Mouse (Mus musculus): Measurements from ENCODE around the gene Ap3s2. TPM values are rescaled to one million over a fixed set of nuclear protein-coding genes. Genes with fewer than 3 reads are reported as not detected.

The Ap3s2 gene
- polyA plus RNA-seq, 1 experiment, result 18.6 TPM

DNA sequence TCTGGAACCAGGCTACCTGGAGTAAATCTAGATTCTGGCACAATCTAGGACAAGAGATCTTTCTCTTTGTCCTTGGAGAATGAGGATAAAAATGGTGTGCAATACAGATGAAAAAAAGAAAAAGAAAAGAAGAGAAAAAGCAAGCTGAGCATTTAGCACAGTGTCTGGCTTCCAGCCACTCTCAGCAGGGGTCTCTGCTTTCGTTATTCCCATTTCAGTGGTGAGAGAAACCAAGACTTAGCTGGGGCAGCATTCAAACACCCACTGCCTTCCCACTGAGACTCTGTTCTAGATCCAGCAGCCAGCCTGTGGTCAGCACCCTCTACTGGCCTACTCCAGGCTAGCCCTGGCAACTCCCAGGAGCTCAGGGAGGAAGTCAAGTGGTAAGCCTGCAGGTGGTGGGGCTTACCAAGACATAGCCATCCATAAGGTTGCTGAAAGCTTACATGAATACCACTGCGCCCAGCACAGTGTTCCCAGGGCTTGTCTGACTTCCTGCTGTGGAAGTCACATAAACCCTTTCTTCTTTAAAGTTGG lies 8.1 kb upstream of the Ap3s2 start:
- H3K27ac ChIP-seq (ENCODE audit: insufficient read depth, low read depth, low read length), result no peak overlapping the region
- H3K4me3 ChIP-seq (ENCODE audit: insufficient read depth, low read length), result no peak overlapping the region
- TF ChIP-seq CTCF (IDR thresholded peaks at IDR 0.05; ENCODE audit: low read depth, low read length), result no peak
- no peak for TF ChIP-seq POLR2A (IDR thresholded peaks at IDR 0.05; ENCODE audit: borderline replicate concordance, low read depth, low read length)
- H3K4me1 ChIP-seq (ENCODE audit: control insufficient read depth, insufficient read depth, low read length), result peaks cover 11% of the 10 kb centered on the region

- Histone ChIP-seq H3K4me1 (ENCODE audit: control insufficient read depth, insufficient read depth, low read length) (peaks cover 14% of the 10 kb centered on the region), H3K27ac (ENCODE audit: insufficient read depth, low read depth, low read length) (no peak overlapping the region), H3K4me3 (ENCODE audit: insufficient read depth, low read length) (no peak overlapping the region)
- TF ChIP-seq CTCF (IDR thresholded peaks at IDR 0.05; ENCODE audit: low read depth, low read length) (no peak), POLR2A (IDR thresholded peaks at IDR 0.05; ENCODE audit: borderline replicate concordance, low read depth, low read length) (no peak)
Observed at GRCm38 (mm10) chr7:79914556-79914955, 5.9 kb downstream of the Ap3s2 start.

DNA sequence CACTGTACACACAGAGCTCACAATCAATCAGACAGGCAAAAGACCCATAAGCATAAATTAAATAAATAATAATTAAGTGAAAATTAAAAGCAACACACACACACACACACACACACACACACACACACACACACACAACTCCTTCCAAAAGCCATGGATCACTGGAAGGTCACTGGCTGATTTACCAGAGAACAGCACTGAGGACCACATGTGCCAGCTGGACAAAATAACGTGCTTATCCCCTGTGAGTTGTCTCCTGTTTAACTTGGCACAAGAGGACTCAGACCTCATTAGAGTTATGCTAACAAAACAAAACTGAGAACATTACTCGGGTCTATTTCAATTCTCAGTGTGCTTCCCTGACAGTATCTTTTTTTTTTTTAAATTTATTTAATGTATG lies 13.1 kb downstream of the Ap3s2 start:
- Histone ChIP-seq H3K27ac (ENCODE audit: insufficient read depth, low read depth, low read length) (no peak overlapping the region), H3K4me3 (ENCODE audit: insufficient read depth, low read length) (no peak overlapping the region), H3K4me1 (ENCODE audit: control insufficient read depth, insufficient read depth, low read length) (0 out of 2 replicates have a peak, but pooled peaks cover 3% of the 10 kb centered on the region)
- no peak for TF ChIP-seq CTCF (IDR thresholded peaks at IDR 0.05; ENCODE audit: low read depth, low read length)
- TF ChIP-seq POLR2A (IDR thresholded peaks at IDR 0.05; ENCODE audit: borderline replicate concordance, low read depth, low read length), result no peak

DNA sequence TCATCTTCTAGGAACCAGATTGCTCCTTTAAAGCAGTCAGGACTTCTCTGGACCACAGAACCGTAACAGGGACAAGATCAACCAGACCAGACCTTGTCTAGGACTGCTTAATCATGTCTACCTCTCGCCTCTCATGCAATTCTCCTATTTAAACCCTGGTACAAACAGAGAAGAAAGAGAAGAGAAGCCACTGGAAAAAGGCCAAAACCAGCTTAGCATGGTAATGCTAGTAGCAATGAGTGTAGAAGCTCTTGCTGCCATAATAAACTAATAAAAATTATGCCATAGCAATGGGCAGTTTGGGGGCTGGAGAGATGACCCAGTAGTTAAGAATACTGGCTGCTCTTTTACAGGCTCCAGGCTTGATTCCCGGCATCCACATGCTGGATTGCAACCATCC lies 13.5 kb downstream of the Ap3s2 start:
- no peak overlapping the region for H3K4me3 ChIP-seq (ENCODE audit: insufficient read depth, low read length)
- TF ChIP-seq CTCF (IDR thresholded peaks at IDR 0.05; ENCODE audit: low read depth, low read length), result no peak
- TF ChIP-seq POLR2A (IDR thresholded peaks at IDR 0.05; ENCODE audit: borderline replicate concordance, low read depth, low read length), result no peak
- 0 out of 2 replicates have a peak, but pooled peaks cover 4% of the 10 kb centered on the region for H3K4me1 ChIP-seq (ENCODE audit: control insufficient read depth, insufficient read depth, low read length)
- no peak overlapping the region for H3K27ac ChIP-seq (ENCODE audit: insufficient read depth, low read depth, low read length)

DNA sequence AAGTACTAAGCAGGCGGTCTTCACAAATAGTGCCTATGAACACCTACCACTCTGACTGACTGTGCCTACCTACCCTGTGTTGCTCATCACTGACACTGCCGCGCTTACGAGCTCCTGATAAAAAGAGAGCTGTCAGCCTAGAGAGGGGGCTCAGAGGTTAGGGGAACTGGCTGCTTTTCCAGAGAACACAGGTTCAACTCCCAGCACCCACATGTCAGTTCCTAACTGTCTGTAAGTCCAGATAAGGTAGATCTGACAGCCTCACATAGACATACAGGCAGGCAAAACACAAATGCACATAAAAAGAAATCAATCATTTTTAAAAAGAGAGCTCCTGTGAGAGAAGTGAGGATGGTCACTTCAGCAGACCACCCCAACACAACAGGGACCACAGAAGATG lies 15.3 kb downstream of the Ap3s2 start:
- TF ChIP-seq CTCF (IDR thresholded peaks at IDR 0.05; ENCODE audit: low read depth, low read length) (no peak), POLR2A (IDR thresholded peaks at IDR 0.05; ENCODE audit: borderline replicate concordance, low read depth, low read length) (no peak)
- H3K4me1 ChIP-seq (ENCODE audit: control insufficient read depth, insufficient read depth, low read length), result 0 out of 2 replicates have a peak, but pooled peaks cover 4% of the 10 kb centered on the region
- H3K27ac ChIP-seq (ENCODE audit: insufficient read depth, low read depth, low read length), result no peak overlapping the region
- no peak overlapping the region for H3K4me3 ChIP-seq (ENCODE audit: insufficient read depth, low read length)

DNA sequence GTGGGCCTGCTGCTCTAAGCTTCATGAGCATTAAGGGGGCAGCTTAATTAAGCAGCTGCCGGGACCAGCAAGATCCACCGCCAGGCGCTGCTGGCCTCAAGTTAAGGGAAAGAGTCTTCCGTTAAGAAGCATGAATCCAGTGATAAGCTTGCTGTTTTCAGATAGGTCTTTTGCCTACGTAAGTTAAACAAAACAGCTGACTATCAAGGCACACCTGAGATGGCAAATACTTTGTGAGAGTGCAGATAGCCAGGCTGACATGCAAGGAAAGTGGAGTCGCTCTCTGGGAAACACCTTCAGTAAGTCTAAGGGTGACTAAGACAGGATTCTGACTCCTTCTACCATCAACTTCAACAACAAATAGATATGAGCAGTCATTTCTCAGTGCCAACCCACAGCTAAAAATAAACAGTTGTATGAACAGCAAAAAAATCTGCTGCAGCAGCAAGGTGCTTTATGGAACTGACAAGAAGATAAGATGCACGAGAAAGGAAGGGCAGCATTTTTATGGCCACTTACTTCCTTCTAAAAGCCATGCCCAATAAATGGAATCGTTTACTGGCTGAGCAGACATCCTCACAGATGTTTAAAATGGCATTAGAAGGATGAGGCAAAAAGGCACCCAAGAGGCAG lies 17.2 kb downstream of the Ap3s2 start:
- Histone ChIP-seq H3K4me3 (ENCODE audit: insufficient read depth, low read length) (no peak overlapping the region), H3K4me1 (ENCODE audit: control insufficient read depth, insufficient read depth, low read length) (0 out of 2 replicates have a peak, but pooled peaks cover 4% of the 10 kb centered on the region), H3K27ac (ENCODE audit: insufficient read depth, low read depth, low read length) (no peak overlapping the region)
- TF ChIP-seq POLR2A (IDR thresholded peaks at IDR 0.05; ENCODE audit: borderline replicate concordance, low read depth, low read length) (no peak), CTCF (IDR thresholded peaks at IDR 0.05; ENCODE audit: low read depth, low read length) (no peak)

GRCm38 (mm10) chr7:79900753-79901152 lies 19.7 kb downstream of the Ap3s2 start:
- TF ChIP-seq POLR2A (IDR thresholded peaks at IDR 0.05; ENCODE audit: borderline replicate concordance, low read depth, low read length), result no peak
- no peak for TF ChIP-seq CTCF (IDR thresholded peaks at IDR 0.05; ENCODE audit: low read depth, low read length)
- no peak overlapping the region for H3K27ac ChIP-seq (ENCODE audit: insufficient read depth, low read depth, low read length)
- H3K4me3 ChIP-seq (ENCODE audit: insufficient read depth, low read length), result no peak overlapping the region
- 0 out of 2 replicates have a peak, but pooled peaks cover 4% of the 10 kb centered on the region for H3K4me1 ChIP-seq (ENCODE audit: control insufficient read depth, insufficient read depth, low read length)

- Histone ChIP-seq H3K4me1 (ENCODE audit: control insufficient read depth, insufficient read depth, low read length) (no peaks in the 10 kb centered on the region), H3K4me3 (ENCODE audit: insufficient read depth, low read length) (no peak overlapping the region), H3K27ac (ENCODE audit: insufficient read depth, low read depth, low read length) (no peak overlapping the region)
- no peak for TF ChIP-seq CTCF (IDR thresholded peaks at IDR 0.05; ENCODE audit: low read depth, low read length)
- no peak for TF ChIP-seq POLR2A (IDR thresholded peaks at IDR 0.05; ENCODE audit: borderline replicate concordance, low read depth, low read length)
Observed at GRCm38 (mm10) chr7:79895225-79895624, 25.2 kb downstream of the Ap3s2 start.

GRCm38 (mm10) chr7:79894790-79895189 lies 25.7 kb downstream of the Ap3s2 start:
- H3K4me1 ChIP-seq (ENCODE audit: control insufficient read depth, insufficient read depth, low read length), result no peaks in the 10 kb centered on the region
- H3K27ac ChIP-seq (ENCODE audit: insufficient read depth, low read depth, low read length), result no peak overlapping the region
- no peak overlapping the region for H3K4me3 ChIP-seq (ENCODE audit: insufficient read depth, low read length)
- TF ChIP-seq POLR2A (IDR thresholded peaks at IDR 0.05; ENCODE audit: borderline replicate concordance, low read depth, low read length) (no peak), CTCF (IDR thresholded peaks at IDR 0.05; ENCODE audit: low read depth, low read length) (no peak)

GRCm38 (mm10) chr7:79892576-79893428 lies 27.6 kb downstream of the Ap3s2 start:
- Histone ChIP-seq H3K4me1 (ENCODE audit: control insufficient read depth, insufficient read depth, low read length) (no peaks in the 10 kb centered on the region), H3K4me3 (ENCODE audit: insufficient read depth, low read length) (no peak overlapping the region), H3K27ac (ENCODE audit: insufficient read depth, low read depth, low read length) (no peak overlapping the region)
- no peak for TF ChIP-seq CTCF (IDR thresholded peaks at IDR 0.05; ENCODE audit: low read depth, low read length)
- no peak for TF ChIP-seq POLR2A (IDR thresholded peaks at IDR 0.05; ENCODE audit: borderline replicate concordance, low read depth, low read length)
